Mouse (Mus musculus) cerebellum, adult 8-10 months (tissue): Measurements from ENCODE around the gene Epas1.
A peak's percentile ranks its signal among the peaks of the same experiment; 100 is the strongest.

Experiments used
- DNase-seq: peaks from one replicate; pipeline ENCODE4 v3.0.0; 2022

Gene Epas1

GRCm38 (mm10) chr17:86830893-86831292 lies 77.4 kb downstream of the Epas1 start:
- no peak for DNase-seq

DNA sequence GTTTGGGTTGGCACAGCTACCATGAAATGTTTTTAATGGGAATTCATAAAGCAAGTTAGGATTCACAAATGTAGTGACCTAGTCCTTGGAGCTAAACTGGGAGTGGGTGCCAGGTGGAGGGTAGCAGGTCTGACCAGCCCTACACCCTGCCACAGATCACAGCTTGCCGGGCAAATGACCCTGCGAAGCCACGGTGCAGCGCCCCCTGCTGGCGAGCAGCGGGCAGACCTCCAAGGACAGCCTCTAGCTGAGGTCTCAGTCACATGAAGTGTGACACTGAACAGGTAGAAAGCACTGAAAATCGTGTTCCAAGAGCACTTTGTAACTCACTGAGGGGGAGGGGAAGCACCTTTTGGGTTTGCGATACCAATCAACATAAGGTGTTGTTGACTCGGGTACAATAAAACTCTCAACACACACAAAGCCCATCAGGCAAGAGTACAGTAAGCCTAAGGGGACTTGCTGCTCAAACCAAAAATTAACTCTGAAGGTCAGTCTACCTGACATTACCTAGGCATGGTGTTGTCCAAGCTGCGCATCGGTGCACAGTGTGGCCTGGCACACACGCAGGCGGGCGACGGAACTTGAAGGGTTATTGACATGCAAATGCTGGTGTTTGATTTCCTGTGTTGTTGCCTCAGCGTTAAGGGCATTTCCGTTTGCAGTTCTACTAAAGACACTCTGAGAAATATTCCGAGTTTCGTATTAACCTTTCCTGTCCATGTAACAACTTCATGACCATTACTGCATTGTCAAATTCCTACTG lies 79.2 kb downstream of the Epas1 start:
- DNase-seq, result peak; percentile 17

DNA sequence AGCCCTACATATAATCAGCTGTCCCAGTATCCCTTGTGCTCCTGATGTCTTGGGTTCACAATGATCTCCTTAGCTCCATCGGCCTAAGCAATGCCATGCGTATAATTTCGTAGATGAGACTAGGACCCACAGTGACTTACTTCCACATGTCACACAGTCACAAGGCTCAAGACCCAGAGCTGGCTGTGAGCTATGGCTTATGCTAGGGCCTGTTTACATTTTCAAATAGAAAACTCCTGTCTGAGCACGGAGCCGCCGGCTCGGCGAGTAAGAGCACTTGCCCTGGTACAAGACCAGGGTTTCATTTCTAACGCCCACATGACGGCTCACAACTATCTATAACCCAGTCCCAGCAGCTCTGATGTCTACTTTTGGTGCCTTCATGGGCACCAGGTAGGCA lies 80.4 kb downstream of the Epas1 start:
- DNase-seq, result no peak

DNA sequence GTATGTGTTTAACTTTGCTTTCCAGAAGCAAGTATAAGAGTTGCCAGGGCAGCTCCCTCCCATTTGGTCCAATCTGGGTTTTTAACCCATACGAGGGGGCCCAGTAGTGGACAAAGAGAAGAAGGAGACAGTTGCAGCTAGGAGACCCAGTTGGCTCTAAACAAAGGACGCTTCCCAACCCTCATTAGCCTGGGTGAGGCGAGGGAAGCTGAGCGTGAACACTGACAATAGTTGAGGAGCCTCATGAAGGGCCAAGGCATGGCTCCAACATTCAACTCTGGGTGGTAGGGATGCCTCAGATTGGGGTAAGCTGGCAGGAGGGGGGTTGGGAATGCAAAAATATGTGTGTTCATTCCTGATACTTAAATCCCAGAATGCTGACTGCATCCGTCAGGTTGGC lies 85.8 kb downstream of the Epas1 start:
- DNase-seq, result no peak

GRCm38 (mm10) chr17:86850700-86851337 lies 97.3 kb downstream of the Epas1 start:
- no peak for DNase-seq

DNA sequence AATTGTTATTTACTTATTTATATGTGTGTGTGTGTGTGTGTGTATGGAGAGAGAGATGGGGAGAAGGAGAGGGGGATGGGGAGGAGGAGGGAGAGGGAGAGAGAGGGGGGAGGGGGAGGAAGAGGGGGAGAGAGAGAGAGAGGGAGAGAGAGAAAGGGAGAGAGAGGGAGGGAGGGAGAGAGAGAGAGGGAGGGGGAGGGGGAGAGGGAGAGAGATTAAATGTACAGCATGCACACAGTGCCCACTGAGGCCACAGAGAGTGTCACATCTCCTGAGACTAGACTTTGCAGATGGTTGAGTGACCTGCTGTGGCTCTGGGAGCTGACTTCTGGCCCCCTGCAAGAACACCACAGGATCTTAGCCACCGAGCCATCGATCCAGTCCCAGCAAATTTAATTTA lies 98.3 kb downstream of the Epas1 start:
- DNase-seq, result no peak

DNA sequence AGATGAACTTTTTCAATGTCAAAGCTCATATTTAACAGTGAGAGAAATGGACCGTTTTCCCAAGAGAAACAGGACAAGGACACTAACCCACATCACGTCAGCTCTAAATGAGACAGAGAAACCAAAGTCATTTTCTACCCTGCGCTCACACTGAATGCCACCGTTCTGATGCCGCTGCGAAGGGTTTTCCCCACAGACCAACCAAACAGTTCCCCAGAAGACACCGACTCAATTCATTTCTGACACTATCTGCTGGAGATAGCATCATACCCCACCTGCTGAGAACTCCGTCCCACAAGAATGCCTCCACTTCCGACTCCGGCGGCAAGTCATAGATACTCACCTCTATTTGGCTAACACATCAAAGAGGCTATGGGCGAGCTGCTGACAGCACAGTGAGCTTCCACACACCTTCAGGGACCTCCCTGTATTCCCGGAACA lies 99.1 kb downstream of the Epas1 start:
- no peak for DNase-seq

DNA sequence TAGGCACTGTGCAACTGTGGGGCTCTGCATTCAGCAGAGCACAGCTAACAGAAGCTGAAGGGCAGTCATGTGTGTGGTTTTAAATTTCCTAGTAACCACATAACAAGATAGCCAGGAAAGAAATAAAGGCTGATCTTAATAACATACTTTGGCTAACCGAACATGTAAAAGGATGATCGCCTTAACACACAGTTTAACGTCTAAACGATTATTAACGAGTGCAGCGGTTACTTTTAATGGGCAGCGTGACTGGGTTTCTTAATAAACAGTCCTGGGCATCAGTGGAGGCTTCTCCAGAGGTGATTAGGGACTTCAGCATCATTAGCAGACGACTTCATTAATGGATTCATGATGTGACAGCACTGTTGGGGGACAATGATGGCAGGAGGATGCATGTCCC lies 117.1 kb downstream of the Epas1 start:
- DNase-seq, result no peak

DNA sequence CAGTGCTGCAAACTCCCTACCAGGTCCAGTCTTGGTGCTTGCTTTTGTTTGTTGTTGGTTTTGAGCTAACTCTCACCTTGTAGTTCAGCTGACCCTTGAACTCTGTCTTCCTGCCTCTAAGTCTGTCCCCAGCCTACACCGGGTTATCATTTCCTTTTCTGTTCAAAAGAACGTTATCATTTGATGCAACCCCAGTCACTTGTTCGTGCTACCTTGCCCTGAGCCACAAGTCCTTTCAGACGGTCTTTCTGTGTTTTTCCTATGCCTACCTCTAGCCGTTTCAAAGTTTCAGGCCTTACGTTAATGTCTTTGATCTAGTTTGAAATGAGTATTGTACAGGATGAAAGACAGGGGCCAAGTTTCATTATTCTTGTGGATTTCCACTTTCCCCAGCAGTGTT lies 119.1 kb downstream of the Epas1 start:
- DNase-seq, result no peak

DNA sequence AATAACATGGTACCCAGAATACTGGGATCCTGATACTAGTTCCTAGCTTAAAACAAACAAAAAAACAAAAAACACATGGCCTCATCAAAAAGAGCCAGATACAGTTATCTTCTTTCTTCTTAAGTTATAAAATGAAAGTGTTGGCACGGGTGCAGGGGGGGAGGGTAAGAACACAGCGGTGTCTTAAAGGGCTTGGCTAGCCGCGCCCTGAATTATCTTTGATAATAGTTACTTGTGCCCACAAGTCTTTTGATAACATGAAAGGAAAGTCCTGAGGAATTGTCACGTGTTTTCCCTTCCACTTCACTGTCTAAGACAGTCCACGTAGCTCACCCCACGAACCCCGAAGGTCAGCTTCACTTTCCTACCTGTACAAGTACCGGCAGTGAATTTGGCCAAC lies 123.4 kb downstream of the Epas1 start:
- DNase-seq, result no peak

DNA sequence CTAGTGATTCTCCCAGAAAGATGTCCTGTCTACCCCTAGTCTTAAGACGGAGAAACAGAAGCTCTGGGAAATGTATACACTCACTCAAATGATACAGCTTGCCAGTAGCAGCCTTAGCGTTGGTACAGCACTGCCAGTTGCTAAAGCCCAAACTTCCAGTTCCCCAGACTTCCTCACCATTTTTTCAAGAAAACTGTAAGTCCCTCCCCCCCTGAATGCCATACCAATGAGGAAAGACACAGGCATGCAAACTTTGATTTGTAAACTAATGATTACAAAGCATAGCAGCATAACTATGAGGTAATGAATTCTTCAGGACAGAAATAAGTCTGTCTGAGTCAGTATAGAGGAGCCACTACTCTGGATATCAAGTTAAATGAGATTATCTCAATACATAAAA lies 124.2 kb downstream of the Epas1 start:
- no peak for DNase-seq

DNA sequence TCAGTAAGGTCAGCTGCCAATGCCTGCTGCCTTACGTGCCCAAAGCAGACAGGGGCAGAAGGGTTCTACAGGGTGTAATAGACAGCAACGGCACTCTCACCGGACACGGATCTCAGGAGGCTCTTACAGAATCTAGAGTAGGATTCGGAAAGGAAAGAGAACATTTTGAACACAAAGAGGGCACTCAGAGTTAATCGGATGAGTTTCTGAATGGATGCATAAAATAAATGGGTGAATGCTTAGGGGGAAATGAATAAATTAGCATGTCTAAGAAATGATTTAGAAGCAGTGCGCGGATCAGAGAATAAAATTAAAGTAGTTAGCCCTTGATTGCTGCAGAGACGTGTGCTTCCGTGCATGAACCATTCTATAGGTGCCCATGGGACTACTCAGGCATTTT lies 126.6 kb downstream of the Epas1 start:
- no peak for DNase-seq

GRCm38 (mm10) chr17:86880461-86881044 lies 127.1 kb downstream of the Epas1 start:
- no peak for DNase-seq
